Mouse (Mus musculus) embryo, embryonic 11.5 days (tissue): ENCODE data around the gene S1pr1.

Experiments
- DNase-seq: peaks from one replicate; pipeline ENCODE4 v3.0.0-alpha.2; 2012; ENCODE audit warnings: low read depth, low spot score

Gene S1pr1

GRCm38 (mm10) chr3:115711924-115712807 lies 2.7 kb downstream of the S1pr1 start:
- no peak for DNase-seq

GRCm38 (mm10) chr3:115711393-115711792 lies 3.5 kb downstream of the S1pr1 start:
- DNase-seq = no peak

- no peak for DNase-seq
Measured at GRCm38 (mm10) chr3:115710051-115710450, 4.8 kb downstream of the S1pr1 start.

GRCm38 (mm10) chr3:115709118-115709574 lies 5.7 kb downstream of the S1pr1 start:
- no peak for DNase-seq

- no peak for DNase-seq
Measured at GRCm38 (mm10) chr3:115706736-115707135, 8.1 kb downstream of the S1pr1 start.

GRCm38 (mm10) chr3:115704254-115704908 lies 10.5 kb downstream of the S1pr1 start:
- DNase-seq = no peak

- no peak for DNase-seq
Measured at GRCm38 (mm10) chr3:115703720-115704119, 11.2 kb downstream of the S1pr1 start.

- DNase-seq = no peak
Measured at GRCm38 (mm10) chr3:115702089-115702488, 12.8 kb downstream of the S1pr1 start.

GRCm38 (mm10) chr3:115695194-115695891 lies 19.5 kb downstream of the S1pr1 start:
- no peak for DNase-seq

GRCm38 (mm10) chr3:115694168-115694567 lies 20.7 kb downstream of the S1pr1 start:
- DNase-seq = no peak

GRCm38 (mm10) chr3:115693390-115693789 lies 21.5 kb downstream of the S1pr1 start:
- no peak for DNase-seq

- no peak for DNase-seq
Measured at GRCm38 (mm10) chr3:115692857-115693256, 22.0 kb downstream of the S1pr1 start.

GRCm38 (mm10) chr3:115692384-115692783 lies 22.5 kb downstream of the S1pr1 start:
- no peak for DNase-seq

- DNase-seq = no peak
Measured at GRCm38 (mm10) chr3:115689920-115690319, 25.0 kb downstream of the S1pr1 start.

GRCm38 (mm10) chr3:115689352-115689751 lies 25.5 kb downstream of the S1pr1 start:
- no peak for DNase-seq

GRCm38 (mm10) chr3:115687821-115688220 lies 27.1 kb downstream of the S1pr1 start:
- DNase-seq = no peak

- DNase-seq = no peak
Measured at GRCm38 (mm10) chr3:115682328-115683088, 32.4 kb downstream of the S1pr1 start.

- no peak for DNase-seq
Measured at GRCm38 (mm10) chr3:115681184-115681583, 33.7 kb downstream of the S1pr1 start.

- DNase-seq = no peak
Measured at GRCm38 (mm10) chr3:115679022-115679421, 35.9 kb downstream of the S1pr1 start.

GRCm38 (mm10) chr3:115675546-115676535 lies 39.0 kb downstream of the S1pr1 start:
- no peak for DNase-seq
